Mouse (Mus musculus) 3T3-L1 (cell line): ENCODE results near the gene Cadps.

ENCODE experiments used
- DNase-seq: peaks from one replicate; pipeline ENCODE4 v3.0.0-alpha.2; 2015; ENCODE audit warnings: low read depth, low spot score

Gene Cadps

DNA sequence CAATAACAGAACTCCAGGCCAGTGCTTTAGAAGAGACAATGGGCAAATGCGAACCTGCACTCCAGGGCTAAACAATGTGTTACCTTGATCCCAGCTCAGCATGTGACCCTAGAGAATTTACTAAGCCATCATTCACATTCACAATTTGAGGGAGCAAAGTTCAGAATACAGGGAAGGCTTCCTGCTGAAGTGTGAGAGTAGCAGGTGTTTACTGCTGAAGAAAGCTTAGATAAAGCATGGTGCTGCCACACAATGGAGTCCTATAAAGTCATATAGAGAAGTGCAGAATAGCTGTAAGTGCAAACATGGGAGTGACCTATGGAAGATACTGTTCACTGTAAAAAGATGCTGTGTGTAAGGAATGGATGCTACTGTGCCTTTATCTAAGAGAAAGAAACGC is 91.9 kb downstream of the Cadps start:
- no peak for DNase-seq

GRCm38 (mm10) chr14:12722452-12723194 is 100.3 kb downstream of the Cadps start:
- DNase-seq: no peak

- no peak for DNase-seq
Observed at GRCm38 (mm10) chr14:12718766-12719165, 104.1 kb downstream of the Cadps start.

GRCm38 (mm10) chr14:12715906-12716659 is 106.8 kb downstream of the Cadps start:
- no peak for DNase-seq

DNA sequence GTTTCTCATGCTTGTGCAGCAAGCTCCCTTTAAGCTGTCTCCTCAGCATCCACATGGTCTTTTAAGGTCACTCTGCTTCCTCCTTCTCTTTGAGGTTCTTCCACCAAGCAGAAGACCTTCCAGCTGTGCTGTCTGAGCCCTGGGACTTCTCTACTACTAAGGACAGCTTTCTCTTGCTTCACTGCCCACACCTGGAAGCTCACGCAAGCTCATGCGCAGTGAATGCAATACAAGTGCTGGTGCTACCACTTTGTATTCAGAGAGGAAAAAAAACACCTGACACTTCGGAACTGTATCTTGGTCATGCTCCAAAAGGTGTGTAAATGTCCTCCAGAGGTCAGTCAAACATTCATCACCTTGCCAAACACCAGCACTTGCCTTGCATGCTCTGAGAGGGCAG is 115.5 kb downstream of the Cadps start:
- no peak for DNase-seq

- DNase-seq: no peak
Observed at GRCm38 (mm10) chr14:12704461-12704860, 118.4 kb downstream of the Cadps start.

- no peak for DNase-seq
Observed at GRCm38 (mm10) chr14:12690201-12690600, 132.7 kb downstream of the Cadps start.

DNA sequence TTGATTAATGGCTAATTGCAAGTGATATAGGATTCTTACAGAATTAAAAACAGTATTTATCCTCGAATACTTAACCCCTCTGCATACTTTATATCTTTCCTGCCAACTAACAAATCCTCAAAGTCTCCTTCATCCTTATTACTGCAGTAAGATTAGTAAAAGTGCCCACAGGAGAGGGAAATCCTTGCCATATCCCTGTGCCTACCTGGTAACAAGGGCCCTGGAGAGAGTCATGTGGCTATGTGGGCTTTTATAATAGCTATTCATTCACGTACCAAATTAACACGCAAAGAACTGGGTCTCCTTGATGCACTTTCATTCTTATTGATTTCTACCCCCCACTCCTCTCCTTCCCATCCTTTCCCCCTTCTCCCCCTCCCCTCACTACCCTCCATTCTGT is 137.9 kb downstream of the Cadps start:
- no peak for DNase-seq

GRCm38 (mm10) chr14:12680819-12681638 is 141.8 kb downstream of the Cadps start:
- no peak for DNase-seq

GRCm38 (mm10) chr14:12661430-12661829 is 161.4 kb downstream of the Cadps start:
- no peak for DNase-seq

- no peak for DNase-seq
Observed at GRCm38 (mm10) chr14:12657351-12657750, 165.5 kb downstream of the Cadps start.

DNA sequence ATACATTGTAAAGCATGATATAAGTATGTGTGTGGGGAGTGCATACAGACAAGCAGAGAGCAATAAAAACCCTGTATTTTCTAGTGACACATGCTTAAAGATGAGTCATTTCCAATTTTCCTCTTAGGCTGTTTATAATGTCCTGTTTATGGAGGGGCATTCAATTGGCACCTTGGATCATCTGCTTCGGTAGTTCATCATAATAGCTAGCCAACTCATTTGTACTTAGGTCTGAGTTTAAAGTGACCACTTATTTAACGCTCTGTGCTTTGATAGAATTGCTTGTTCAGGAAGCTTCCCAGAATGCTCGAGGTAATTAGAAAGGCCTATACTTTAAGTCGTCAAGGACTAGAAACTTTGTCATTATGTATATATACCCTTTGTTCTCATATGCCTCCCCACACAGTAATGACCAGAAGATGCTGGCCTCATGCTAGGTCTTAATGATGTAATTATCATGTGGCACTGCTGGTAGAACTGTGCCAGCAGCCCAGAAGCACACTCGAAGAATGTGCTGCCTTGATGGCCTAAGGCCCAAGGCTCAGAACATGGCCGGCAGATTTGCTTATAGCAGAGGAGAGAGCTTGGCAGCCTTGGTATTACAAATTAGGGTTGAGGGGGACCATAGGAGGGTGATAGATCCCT is 179.9 kb downstream of the Cadps start:
- no peak for DNase-seq

DNA sequence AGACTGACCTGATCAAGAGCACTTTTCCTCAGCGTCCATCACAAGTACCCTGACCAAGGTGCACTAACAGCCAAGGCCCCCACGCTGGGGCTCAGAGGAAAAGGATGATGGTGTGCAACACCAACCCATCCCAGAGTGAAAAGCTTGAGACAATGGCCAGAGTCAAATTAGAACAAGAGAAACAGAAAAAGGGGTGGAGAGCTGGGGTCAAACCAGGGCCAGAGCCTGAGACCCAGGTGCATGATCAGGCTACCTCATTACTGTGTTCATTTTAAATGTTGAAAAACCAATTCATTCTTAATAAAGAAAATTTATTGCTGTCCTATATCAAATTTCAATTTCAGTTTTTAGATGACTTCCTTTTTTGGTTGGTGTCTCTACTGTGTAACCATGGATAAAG is 184.1 kb downstream of the Cadps start:
- DNase-seq: no peak

- no peak for DNase-seq
Observed at GRCm38 (mm10) chr14:12637121-12637754, 185.6 kb downstream of the Cadps start.

GRCm38 (mm10) chr14:12624256-12625130 is 198.4 kb downstream of the Cadps start:
- DNase-seq: peak; percentile 2

DNA sequence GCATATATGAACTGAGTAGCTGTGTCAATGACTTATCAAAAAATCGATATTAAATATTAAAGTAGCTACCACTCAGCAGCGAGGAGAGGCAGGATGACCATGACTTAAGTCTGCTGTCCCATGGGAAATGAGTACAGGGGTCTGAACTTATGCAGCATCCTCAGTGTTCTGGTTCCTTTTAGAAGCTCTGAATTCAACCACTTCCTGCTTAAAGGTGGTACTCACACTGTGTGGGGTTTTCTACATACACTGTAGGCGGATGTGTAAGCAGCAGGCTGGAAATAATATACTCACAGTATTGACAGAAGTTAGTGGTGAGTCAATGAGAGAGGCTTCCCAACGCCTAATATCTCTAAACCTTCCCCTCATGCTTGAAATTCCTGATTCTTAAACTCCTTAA is 215.9 kb downstream of the Cadps start:
- DNase-seq: no peak

DNA sequence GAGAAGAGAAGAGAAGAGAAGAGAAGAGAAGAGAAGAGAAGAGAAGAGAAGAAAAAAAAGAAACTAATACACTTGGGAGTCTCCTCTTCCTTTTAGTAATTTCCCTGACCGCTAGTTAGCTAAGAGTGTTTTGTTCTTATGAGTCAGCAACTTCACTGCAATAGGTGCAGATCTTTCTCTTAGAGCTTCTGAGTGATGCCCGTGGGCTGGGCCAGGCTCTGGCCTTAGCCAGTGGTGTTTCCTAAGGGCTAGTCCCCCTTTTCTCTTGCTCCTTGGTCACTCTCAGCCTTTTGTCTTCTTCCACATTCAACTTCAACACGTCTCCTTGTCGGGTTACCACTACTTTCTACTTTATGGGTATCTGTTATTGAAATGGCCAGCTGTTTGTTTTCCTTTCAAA is 216.7 kb downstream of the Cadps start:
- no peak for DNase-seq

GRCm38 (mm10) chr14:12602080-12602479 is 220.8 kb downstream of the Cadps start:
- no peak for DNase-seq

DNA sequence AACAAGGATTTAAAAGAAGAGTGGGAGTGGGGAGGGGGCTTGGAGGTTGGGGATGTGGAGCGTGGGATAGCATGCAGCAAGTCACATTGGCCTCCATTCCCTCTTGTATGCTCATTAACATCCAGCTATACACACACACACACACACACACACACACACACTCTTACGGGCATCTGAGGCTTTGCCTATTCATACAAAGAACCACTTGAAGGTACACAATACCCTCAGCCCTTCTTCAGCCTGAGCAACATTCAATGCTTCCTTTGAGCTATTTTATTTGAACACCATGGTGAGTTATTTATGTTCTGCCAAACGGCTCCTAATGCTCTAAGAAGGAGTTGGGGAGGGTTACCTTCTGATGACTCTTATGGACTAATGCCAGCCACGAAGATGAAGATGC is 227.6 kb downstream of the Cadps start:
- DNase-seq: no peak

- no peak for DNase-seq
Observed at GRCm38 (mm10) chr14:12592472-12593075, 230.3 kb downstream of the Cadps start.
